Mouse (Mus musculus): ENCODE results near the gene Ttc30a2. TPM values are rescaled to one million over a fixed set of nuclear protein-coding genes. Genes with fewer than 3 reads are reported as not detected.
"Not testable (repeated sequence)": the region's sequence is repeated elsewhere in the genome, so short reads cannot be mapped to it uniquely, and the experiment has no call there.

Ttc30a2 gene
- polyA plus RNA-seq (2014; fragmentation: Nextera tagmentation; extraction: Ambion mirVana), result 0.34 and 0.36 TPM in 2 replicates

DNA sequence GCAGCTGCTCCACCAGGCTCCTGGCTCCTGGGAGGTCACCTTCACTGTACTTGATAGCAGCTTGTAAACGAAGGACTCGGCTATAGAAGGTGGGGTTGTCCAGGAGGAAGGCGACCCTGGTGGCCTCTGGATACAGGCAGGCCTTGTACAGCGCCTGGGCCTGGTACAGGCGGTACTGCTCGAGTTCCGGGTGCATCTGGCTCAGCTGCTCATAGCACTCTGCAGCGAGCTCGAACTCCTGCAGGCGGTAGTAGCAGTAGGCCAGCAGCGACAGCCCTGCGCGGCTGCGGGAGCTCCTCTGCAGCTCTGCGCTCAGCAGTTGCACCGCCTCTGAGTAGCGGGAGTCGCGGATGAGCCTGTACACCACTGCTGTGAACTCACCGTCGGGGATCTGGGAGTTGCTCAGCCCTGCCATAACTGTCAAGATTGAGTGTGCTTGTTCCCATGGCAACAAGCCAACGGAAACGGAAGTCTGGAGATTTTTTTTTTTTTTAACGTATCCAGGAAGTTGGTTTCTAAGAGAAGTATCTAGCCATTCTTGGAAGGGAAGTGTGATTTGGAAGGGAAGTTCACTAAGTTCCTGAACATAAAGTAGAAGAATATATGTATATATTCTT lies at the start of gene Ttc30a2:
Gene Ttc30a2, minus strand, starts transcription at position 419 of the 617 bp plus-strand sequence.
- H3K9me3 ChIP-seq (ENCODE audit: control insufficient read depth, low read length); ATAC-seq (replicated peaks; ENCODE audit: low FRiP score); H3K4me3 ChIP-seq (ENCODE audit: low read depth, low read length); H3K4me1 ChIP-seq (replicated peaks; ENCODE audit: control insufficient read depth, insufficient read depth, low read length); H3K4me2 ChIP-seq; DNase-seq (ENCODE audit: low spot score); H3K27ac ChIP-seq (ENCODE audit: low read depth, low read length); H3K36me3 ChIP-seq (ENCODE audit: control insufficient read depth, insufficient read depth, low read length); H3K9ac ChIP-seq (ENCODE audit: low read depth, low read length); H3K27me3 ChIP-seq (replicated peaks; ENCODE audit: control insufficient read depth, insufficient read depth, low read length): not testable (repeated sequence)
- 22% methylated on average over 18 of the region's 24 CpGs for WGBS

- Histone ChIP-seq H3K9ac (ENCODE audit: low read depth, low read length) (no peak overlapping the region), H3K4me2 (no peak overlapping the region), H3K27me3 (replicated peaks; ENCODE audit: control insufficient read depth, insufficient read depth, low read length) (no peaks in the 10 kb centered on the region), H3K4me1 (replicated peaks; ENCODE audit: control insufficient read depth, insufficient read depth, low read length) (no peaks in the 10 kb centered on the region), H3K36me3 (ENCODE audit: control insufficient read depth, insufficient read depth, low read length) (no peaks in the 10 kb centered on the region), H3K27ac (ENCODE audit: low read depth, low read length) (no peak overlapping the region), H3K9me3 (ENCODE audit: control insufficient read depth, low read length) (no peaks in the 10 kb centered on the region), H3K4me3 (ENCODE audit: low read depth, low read length) (no peak overlapping the region)
- no peak for DNase-seq (ENCODE audit: low spot score)
- no peak for ATAC-seq (replicated peaks; ENCODE audit: low FRiP score)
- 35% methylated on average over 7 of the region's 7 CpGs for WGBS
Measured at GRCm38 (mm10) chr2:76016890-76017289, 38.9 kb upstream of the Ttc30a2 start.

GRCm38 (mm10) chr2:76016136-76016535 lies 38.2 kb upstream of the Ttc30a2 start:
- H3K4me3 ChIP-seq (ENCODE audit: low read depth, low read length), result no peak overlapping the region
- no peaks in the 10 kb centered on the region for H3K27me3 ChIP-seq (replicated peaks; ENCODE audit: control insufficient read depth, insufficient read depth, low read length)
- no peak overlapping the region for H3K27ac ChIP-seq (ENCODE audit: low read depth, low read length)
- ATAC-seq (replicated peaks; ENCODE audit: low FRiP score) (no peak), DNase-seq (ENCODE audit: low spot score) (no peak)
- WGBS, result 87% methylated on average over 8 of the region's 8 CpGs
- H3K9ac ChIP-seq (ENCODE audit: low read depth, low read length), result no peak overlapping the region
- H3K4me2 ChIP-seq, result no peak overlapping the region
- no peaks in the 10 kb centered on the region for H3K36me3 ChIP-seq (ENCODE audit: control insufficient read depth, insufficient read depth, low read length)
- H3K9me3 ChIP-seq (ENCODE audit: control insufficient read depth, low read length), result no peaks in the 10 kb centered on the region
- no peaks in the 10 kb centered on the region for H3K4me1 ChIP-seq (replicated peaks; ENCODE audit: control insufficient read depth, insufficient read depth, low read length)

- no peak for ATAC-seq (replicated peaks; ENCODE audit: low FRiP score)
- no peaks in the 10 kb centered on the region for H3K9me3 ChIP-seq (ENCODE audit: control insufficient read depth, low read length)
- H3K4me1 ChIP-seq (replicated peaks; ENCODE audit: control insufficient read depth, insufficient read depth, low read length), result no peaks in the 10 kb centered on the region
- no peak overlapping the region for H3K9ac ChIP-seq (ENCODE audit: low read depth, low read length)
- H3K27me3 ChIP-seq (replicated peaks; ENCODE audit: control insufficient read depth, insufficient read depth, low read length), result no peaks in the 10 kb centered on the region
- WGBS, result 81% methylated on average over 7 of the region's 7 CpGs
- DNase-seq (ENCODE audit: low spot score), result no peak
- H3K27ac ChIP-seq (ENCODE audit: low read depth, low read length), result no peak overlapping the region
- H3K4me3 ChIP-seq (ENCODE audit: low read depth, low read length), result no peak overlapping the region
- H3K36me3 ChIP-seq (ENCODE audit: control insufficient read depth, insufficient read depth, low read length), result no peaks in the 10 kb centered on the region
- H3K4me2 ChIP-seq, result no peak overlapping the region
Measured at GRCm38 (mm10) chr2:76015460-76015859, 37.5 kb upstream of the Ttc30a2 start.

DNA sequence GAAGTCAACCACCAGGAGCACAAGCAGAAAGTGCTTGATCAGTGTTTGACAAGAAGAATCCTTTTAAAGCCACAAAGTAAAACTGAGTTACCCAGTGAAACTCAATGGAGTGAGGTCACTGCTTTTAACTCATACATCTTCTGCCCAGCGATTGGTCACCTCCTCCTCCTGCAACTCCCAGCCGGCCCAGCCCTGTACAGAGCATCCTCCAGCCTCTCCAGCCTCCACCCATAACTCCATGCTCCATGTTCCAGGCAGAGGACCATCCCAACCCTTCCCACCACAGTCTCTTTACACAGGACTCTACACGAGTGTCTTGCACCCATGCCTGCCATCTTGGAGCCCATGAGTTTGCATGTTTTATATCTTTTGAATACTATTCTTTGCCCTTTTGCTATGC lies 36.7 kb upstream of the Ttc30a2 start:
- no peaks in the 10 kb centered on the region for H3K27me3 ChIP-seq (replicated peaks; ENCODE audit: control insufficient read depth, insufficient read depth, low read length)
- no peak overlapping the region for H3K4me2 ChIP-seq
- no peak for DNase-seq (ENCODE audit: low spot score)
- H3K4me1 ChIP-seq (replicated peaks; ENCODE audit: control insufficient read depth, insufficient read depth, low read length), result no peaks in the 10 kb centered on the region
- no peak overlapping the region for H3K4me3 ChIP-seq (ENCODE audit: low read depth, low read length)
- no peaks in the 10 kb centered on the region for H3K9me3 ChIP-seq (ENCODE audit: control insufficient read depth, low read length)
- H3K27ac ChIP-seq (ENCODE audit: low read depth, low read length), result no peak overlapping the region
- H3K36me3 ChIP-seq (ENCODE audit: control insufficient read depth, insufficient read depth, low read length), result no peaks in the 10 kb centered on the region
- no peak for ATAC-seq (replicated peaks; ENCODE audit: low FRiP score)
- H3K9ac ChIP-seq (ENCODE audit: low read depth, low read length), result no peak overlapping the region
- 80% methylated on average over 3 of the region's 3 CpGs for WGBS

GRCm38 (mm10) chr2:76006194-76006593 lies 28.2 kb upstream of the Ttc30a2 start:
- H3K27ac ChIP-seq (ENCODE audit: low read depth, low read length), result no peak overlapping the region
- no peaks in the 10 kb centered on the region for H3K27me3 ChIP-seq (replicated peaks; ENCODE audit: control insufficient read depth, insufficient read depth, low read length)
- 30% methylated on average over 4 of the region's 4 CpGs for whole genome bisulfite sequencing
- no peak overlapping the region for H3K4me2 ChIP-seq
- H3K4me3 ChIP-seq (ENCODE audit: low read depth, low read length), result no peak overlapping the region
- H3K9me3 ChIP-seq (ENCODE audit: control insufficient read depth, low read length), result no peaks in the 10 kb centered on the region
- DNase-seq (ENCODE audit: low spot score) (no peak), ATAC-seq (replicated peaks; ENCODE audit: low FRiP score) (no peak)
- H3K36me3 ChIP-seq (ENCODE audit: control insufficient read depth, insufficient read depth, low read length), result no peaks in the 10 kb centered on the region
- H3K4me1 ChIP-seq (replicated peaks; ENCODE audit: control insufficient read depth, insufficient read depth, low read length), result no peaks in the 10 kb centered on the region
- no peak overlapping the region for H3K9ac ChIP-seq (ENCODE audit: low read depth, low read length)

GRCm38 (mm10) chr2:76002899-76003298 lies 24.9 kb upstream of the Ttc30a2 start:
- no peaks in the 10 kb centered on the region for H3K9me3 ChIP-seq (ENCODE audit: control insufficient read depth, low read length)
- 62% methylated on average over 9 of the region's 9 CpGs for WGBS
- no peak overlapping the region for H3K4me3 ChIP-seq (ENCODE audit: low read depth, low read length)
- DNase-seq (ENCODE audit: low spot score), result no peak
- no peak for ATAC-seq (replicated peaks; ENCODE audit: low FRiP score)
- no peaks in the 10 kb centered on the region for H3K27me3 ChIP-seq (replicated peaks; ENCODE audit: control insufficient read depth, insufficient read depth, low read length)
- no peak overlapping the region for H3K27ac ChIP-seq (ENCODE audit: low read depth, low read length)
- H3K9ac ChIP-seq (ENCODE audit: low read depth, low read length), result no peak overlapping the region
- no peak overlapping the region for H3K4me2 ChIP-seq
- H3K36me3 ChIP-seq (ENCODE audit: control insufficient read depth, insufficient read depth, low read length), result no peaks in the 10 kb centered on the region
- no peaks in the 10 kb centered on the region; the same call in 1 of the 2 replicates for H3K4me1 ChIP-seq (replicated peaks; ENCODE audit: control insufficient read depth, insufficient read depth, low read length)

DNA sequence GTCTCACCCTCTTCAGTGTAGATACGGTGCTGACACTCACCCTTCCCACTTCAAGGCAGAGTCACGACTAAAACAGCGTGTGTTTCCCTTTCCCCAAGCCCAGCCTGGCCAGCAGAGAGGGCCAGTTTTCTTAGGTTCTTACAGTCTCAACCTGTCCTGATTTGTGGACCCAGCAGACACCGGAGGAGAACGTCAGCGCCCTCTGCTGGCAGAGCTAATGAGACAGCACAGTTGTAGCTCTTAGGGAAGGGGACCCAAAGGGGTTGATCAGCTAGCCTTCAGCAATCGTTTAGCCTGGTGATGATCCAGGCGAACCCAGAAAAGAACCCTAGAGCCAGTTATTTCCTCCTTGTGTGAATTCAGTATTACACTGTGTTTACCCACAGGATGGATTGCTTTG lies 23.4 kb upstream of the Ttc30a2 start:
- Histone ChIP-seq H3K36me3 (ENCODE audit: control insufficient read depth, insufficient read depth, low read length) (no peaks in the 10 kb centered on the region), H3K9ac (ENCODE audit: low read depth, low read length) (no peak overlapping the region), H3K4me2 (no peak overlapping the region), H3K4me3 (ENCODE audit: low read depth, low read length) (no peak overlapping the region), H3K27me3 (replicated peaks; ENCODE audit: control insufficient read depth, insufficient read depth, low read length) (no peaks in the 10 kb centered on the region), H3K27ac (ENCODE audit: low read depth, low read length) (no peak overlapping the region), H3K4me1 (replicated peaks; ENCODE audit: control insufficient read depth, insufficient read depth, low read length) (no peaks in the 10 kb centered on the region; the same call in 1 of the 2 replicates), H3K9me3 (ENCODE audit: control insufficient read depth, low read length) (no peaks in the 10 kb centered on the region)
- ATAC-seq (replicated peaks; ENCODE audit: low FRiP score) (no peak), DNase-seq (ENCODE audit: low spot score) (no peak)
- WGBS, result 31% methylated on average over 8 of the region's 8 CpGs

DNA sequence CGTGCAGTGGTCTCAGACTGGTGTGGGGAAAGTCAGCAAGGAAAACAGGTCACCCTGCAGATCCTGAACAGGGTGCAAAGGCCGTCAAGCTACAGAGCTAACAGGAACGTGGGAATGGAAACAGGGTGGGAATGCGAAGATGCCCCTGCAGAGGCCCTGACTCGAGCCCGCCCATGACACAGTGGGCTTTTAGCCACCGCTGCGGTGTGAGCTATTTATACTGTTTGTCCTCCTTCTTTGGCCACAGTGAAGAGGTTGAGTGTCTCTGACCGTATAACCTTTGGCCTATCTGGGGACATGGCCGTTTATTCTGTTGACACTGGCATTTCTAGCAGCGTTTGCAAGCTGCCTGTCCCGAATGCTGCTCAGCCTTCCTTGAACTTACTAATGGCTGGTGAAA lies 21.7 kb upstream of the Ttc30a2 start:
- no peak overlapping the region for H3K4me2 ChIP-seq
- H3K9ac ChIP-seq (ENCODE audit: low read depth, low read length), result no peak overlapping the region
- H3K36me3 ChIP-seq (ENCODE audit: control insufficient read depth, insufficient read depth, low read length), result no peaks in the 10 kb centered on the region
- H3K4me1 ChIP-seq (replicated peaks; ENCODE audit: control insufficient read depth, insufficient read depth, low read length), result no peaks in the 10 kb centered on the region; the same call in 1 of the 2 replicates
- 0 out of 2 replicates have a peak, but pooled peaks have one; percentile 34 for ATAC-seq (replicated peaks; ENCODE audit: low FRiP score)
- WGBS, result 58% methylated on average over 12 of the region's 12 CpGs
- no peak overlapping the region for H3K27ac ChIP-seq (ENCODE audit: low read depth, low read length)
- DNase-seq (ENCODE audit: low spot score), result no peak
- H3K9me3 ChIP-seq (ENCODE audit: control insufficient read depth, low read length), result no peaks in the 10 kb centered on the region
- H3K27me3 ChIP-seq (replicated peaks; ENCODE audit: control insufficient read depth, insufficient read depth, low read length), result no peaks in the 10 kb centered on the region
- H3K4me3 ChIP-seq (ENCODE audit: low read depth, low read length), result no peak overlapping the region
